Mouse (Mus musculus) G1E (cell line): Measurements from ENCODE around the gene Ndufab1. TPM values are rescaled to one million over a fixed set of nuclear protein-coding genes. Genes with fewer than 3 reads are reported as not detected.

Experiments
- ATAC-seq: 2 replicates; pipeline ENCODE4 v1.8.0; 2016; ENCODE audit warnings: mild to moderate bottlenecking; ENCODE audit not compliant: insufficient number of reproducible peaks, poor library complexity, low FRiP score, severe bottlenecking; ENCODE audit errors: extremely low read depth
- DNase-seq: peaks from one replicate; pipeline ENCODE4 v3.0.0; 2012; ENCODE audit warnings: low spot score
- H3K27me3 ChIP-seq: 2 replicates; pipeline ENCODE4 v1.6.1; 2012; ENCODE audit warnings: mild to moderate bottlenecking, low read length, inconsistent platforms; ENCODE audit not compliant: insufficient read depth
- H3K36me3 ChIP-seq: replicated peaks from 2 replicates; pipeline ENCODE3; 2012; ENCODE audit warnings: mild to moderate bottlenecking, inconsistent platforms
- H3K4me1 ChIP-seq: 2 replicates; pipeline ENCODE4 v1.6.1; 2012; ENCODE audit warnings: low read depth, low read length, inconsistent platforms, mixed read lengths; ENCODE audit not compliant: insufficient read depth
- H3K4me3 ChIP-seq: 2 replicates; pipeline ENCODE4 v1.5.1; 2012; ENCODE audit warnings: low read depth, mild to moderate bottlenecking, inconsistent platforms, low read length, moderate library complexity, mixed read lengths
- H3K9me3 ChIP-seq: replicated peaks from 2 replicates; pipeline ENCODE4 v1.6.1; 2012; ENCODE audit warnings: inconsistent platforms
- CTCF ChIP-seq: IDR thresholded peaks from 2 replicates; pipeline ENCODE4 v1.5.1; 2012; ENCODE audit warnings: low read depth, low read length, inconsistent platforms, mixed read lengths
- GATA1 ChIP-seq: IDR thresholded peaks from 2 replicates; pipeline ENCODE4 v1.6.1; 2012; ENCODE audit warnings: borderline replicate concordance, low read length, inconsistent platforms, mixed read lengths
- GATA2 ChIP-seq: IDR thresholded peaks from 2 replicates; pipeline ENCODE4 v1.6.1; 2012; ENCODE audit warnings: low read depth, low read length, inconsistent platforms, borderline replicate concordance
- POLR2AphosphoS5 ChIP-seq: IDR thresholded peaks from 2 replicates; pipeline ENCODE4 v1.6.1; 2012; ENCODE audit warnings: low read depth, low read length, inconsistent platforms; ENCODE audit not compliant: insufficient replicate concordance
- TAL1 ChIP-seq: conservative IDR thresholded peaks from 2 replicates; pipeline ENCODE4 v1.6.1; 2012; ENCODE audit warnings: low read depth, low read length, inconsistent platforms, mixed read lengths
- polyA plus RNA-seq: library from polyadenylated mRNA; stranded (reverse); fragments of >175 nt; gene quantifications from 2 replicates; pipeline ENCODE4 v1.2.3, GENCODE M21; 2012
- total RNA-seq, 2 experiments: library from RNA; stranded (forward) in 1 of 2; stranded (reverse) in 1 of 2; fragments of 200-1000 nt in 1 of 2; fragments of >200 nt in 1 of 2; fragmentation: Nextera tagmentation in 1 of 2; gene quantifications; 2 replicates each; pipeline ENCODE4 v1.2.3; 2014 to 2017

The Ndufab1 gene
- total and polyA plus RNA-seq, 3 experiments: 89.3 to 1,259 (median 161) TPM

GRCm38 (mm10) chr7:122099222-122099621 is 2.5 kb downstream of the Ndufab1 start:
- ATAC-seq (0 out of 2 replicates have a peak, but pooled peaks have one; percentile 31), DNase-seq (peak; percentile 23)
- H3K9me3 ChIP-seq: no peaks in the 10 kb centered on the region
- H3K4me1 ChIP-seq: peaks cover 61% of the 10 kb centered on the region
- TF ChIP-seq CTCF: peak; percentile 94
- TF ChIP-seq GATA2: no peak
- H3K27me3 ChIP-seq: no peaks in the 10 kb centered on the region
- no peak overlapping the region; the same call in 1 of the 2 replicates for H3K4me3 ChIP-seq
- H3K36me3 ChIP-seq: peaks cover 60% of the 10 kb centered on the region

GRCm38 (mm10) chr7:122098009-122098408 is 3.7 kb downstream of the Ndufab1 start:
- Histone ChIP-seq H3K9me3 (no peaks in the 10 kb centered on the region), H3K4me1 (peaks cover 57% of the 10 kb centered on the region), H3K27me3 (no peaks in the 10 kb centered on the region), H3K4me3 (no peak overlapping the region), H3K36me3 (peaks cover 69% of the 10 kb centered on the region)
- no peak for TF ChIP-seq TAL1
- no peak for TF ChIP-seq POLR2AphosphoS5
- no peak for TF ChIP-seq GATA1
- no peak for TF ChIP-seq CTCF
- TF ChIP-seq GATA2: no peak
- no peak for ATAC-seq
- no peak for DNase-seq

- no peak for TF ChIP-seq POLR2AphosphoS5
- TF ChIP-seq GATA2: no peak
- no peak for TF ChIP-seq GATA1
- no peak for TF ChIP-seq TAL1
- no peak for TF ChIP-seq CTCF
- ATAC-seq: no peak
Measured at GRCm38 (mm10) chr7:122094564-122095330, 6.9 kb downstream of the Ndufab1 start.

GRCm38 (mm10) chr7:122087195-122087982 is 14.3 kb downstream of the Ndufab1 start:
- Histone ChIP-seq H3K36me3 (peaks cover 89% of the 10 kb centered on the region), H3K4me1 (peaks cover 8% of the 10 kb centered on the region; the same call in 1 of the 2 replicates), H3K9me3 (no peaks in the 10 kb centered on the region), H3K4me3 (no peak overlapping the region), H3K27me3 (no peaks in the 10 kb centered on the region)
- DNase-seq (no peak), ATAC-seq (peak; percentile 15; the same call in 1 of the 2 replicates)
- TF ChIP-seq GATA2: no peak
- no peak for TF ChIP-seq TAL1
- no peak for TF ChIP-seq POLR2AphosphoS5
- no peak for TF ChIP-seq GATA1
- TF ChIP-seq CTCF: no peak

More at GRCm38 (mm10) chr7:122094564-122095330, 6.9 kb downstream of the Ndufab1 start:
- H3K27me3 ChIP-seq: no peaks in the 10 kb centered on the region
- DNase-seq: no peak
- H3K9me3 ChIP-seq: no peaks in the 10 kb centered on the region
- H3K4me1 ChIP-seq: peaks cover 45% of the 10 kb centered on the region
- H3K36me3 ChIP-seq: peaks cover 89% of the 10 kb centered on the region
- H3K4me3 ChIP-seq: no peak overlapping the region

- H3K9me3 ChIP-seq: no peaks in the 10 kb centered on the region
- peaks cover 90% of the 10 kb centered on the region for H3K36me3 ChIP-seq
Measured at GRCm38 (mm10) chr7:122081071-122081470, 20.6 kb downstream of the Ndufab1 start.

More at GRCm38 (mm10) chr7:122081071-122081470, 20.6 kb downstream of the Ndufab1 start:
- H3K4me3 ChIP-seq: no peak overlapping the region
- H3K27me3 ChIP-seq: no peaks in the 10 kb centered on the region
- no peak for TF ChIP-seq CTCF
- TF ChIP-seq GATA1: no peak
- TF ChIP-seq TAL1: no peak
- no peak for TF ChIP-seq GATA2
- TF ChIP-seq POLR2AphosphoS5: no peak
- peaks cover 2% of the 10 kb centered on the region; the same call in 1 of the 2 replicates for H3K4me1 ChIP-seq
- DNase-seq (no peak), ATAC-seq (no peak)
